In genomic region chr11:30249452-30250016, GRCm38 (mm10) we compare ENCODE assay signal across 23 mouse cellular contexts. TPM values are rescaled to one million over a fixed set of nuclear protein-coding genes. Genes with fewer than 3 reads are reported as not detected.
DNase-seq lines count a peak whose midpoint lies in the region; ATAC-seq and TF ChIP-seq lines count a peak whose summit lies in the region.
"Had no signal": no experiment of that assay in that cellular context is flagged by ENCODE, and none has a peak within 500 bp of the region (broad histone marks: within the 10 kb centered on the region; RNA-seq: fewer than 3 reads in every experiment).

No protein-coding gene starts in this region.

- H3K36me3 ChIP-seq in heart, embryonic 10.5 days: peaks cover 6% of the 10 kb centered on the region; the same call in 1 of the 2 replicates
- H3K36me3 ChIP-seq in heart, embryonic 15.5 days: 0 out of 2 replicates have a peak, but pooled peaks cover 7% of the 10 kb centered on the region
- H3K36me3 ChIP-seq in CH12.LX (replicated peaks in 1 of 2; ENCODE audit: control insufficient read depth in 1 of 2, insufficient read depth in 1 of 2, low read length in 1 of 2) (no peaks in the 10 kb centered on the region), MEL (ENCODE audit: control insufficient read depth in 1 of 2, insufficient read depth in 2 of 2, low read length in 2 of 2) (peaks cover 0 to 12% of the 10 kb centered on the region in 2 experiments; a peak in 2 of 4 replicates)
- H3K36me3 ChIP-seq: hindbrain, embryonic 10.5 days; hindbrain, embryonic 15.5 days; intestine, embryonic 15.5 days had no signal

- no peak for TF ChIP-seq CTCF in CH12.LX (conservative IDR thresholded peaks at IDR 0.05 in 1 of 2, IDR thresholded peaks at IDR 0.05 in 1 of 2; ENCODE audit: low read depth in 2 of 2, low read length in 2 of 2)
- no peak for TF ChIP-seq CTCF in MEL (IDR thresholded peaks at IDR 0.05 in 2 of 3, conservative IDR thresholded peaks at IDR 0.05 in 1 of 3; ENCODE audit: control insufficient read depth in 1 of 3, insufficient read depth in 1 of 3, low read depth in 2 of 3, low read length in 3 of 3, poor library complexity in 1 of 3, severe bottlenecking in 1 of 3)

- H3K79me2 ChIP-seq in CH12.LX (replicated peaks; ENCODE audit: control insufficient read depth, extremely low read depth, insufficient read depth, poor library complexity, severe bottlenecking) (no peaks in the 10 kb centered on the region), MEL (ENCODE audit: control insufficient read depth, insufficient read depth, low read length, poor library complexity) (no peaks in the 10 kb centered on the region)

- WGBS in heart, embryonic 10.5 days: 37% methylated on average over 4 of the region's 4 CpGs
- 39% methylated on average over 4 of the region's 4 CpGs for WGBS in heart, embryonic 15.5 days

- no peak overlapping the region for H3K4me3 ChIP-seq in heart, embryonic 10.5 days
- H3K4me3 ChIP-seq in heart, embryonic 15.5 days: no peak overlapping the region
- H3K4me3 ChIP-seq in CH12.LX (replicated peaks in 1 of 3; ENCODE audit: low read depth in 2 of 3, low read length in 2 of 3, poor library complexity in 1 of 3) (no peak overlapping the region), MEL (ENCODE audit: control insufficient read depth in 1 of 2, insufficient read depth in 1 of 2, low read depth in 2 of 2, low read length in 2 of 2) (no peak overlapping the region)
- H3K4me3 ChIP-seq: erythroblast, embryonic 14.5 days; hindbrain, embryonic 10.5 days; hindbrain, embryonic 15.5 days; intestine, embryonic 15.5 days had no signal

- no peak for TF ChIP-seq POLR2A in CH12.LX (IDR thresholded peaks at IDR 0.05; ENCODE audit: low read depth, low read length)
- no peak for TF ChIP-seq POLR2A in MEL (IDR thresholded peaks at IDR 0.05; ENCODE audit: control insufficient read depth in 1 of 2, insufficient read depth in 1 of 2, low read depth in 1 of 2, low read length in 2 of 2, poor library complexity in 1 of 2)

- no peaks in the 10 kb centered on the region for H3K9me3 ChIP-seq in heart, embryonic 10.5 days
- no peaks in the 10 kb centered on the region for H3K9me3 ChIP-seq in heart, embryonic 15.5 days (replicated peaks)
- H3K9me3 ChIP-seq in CH12.LX (replicated peaks; ENCODE audit: low read length) (no peaks in the 10 kb centered on the region), MEL (replicated peaks; ENCODE audit: insufficient read depth, low read length) (no peaks in the 10 kb centered on the region)
- H3K9me3 ChIP-seq: hindbrain, embryonic 10.5 days; hindbrain, embryonic 15.5 days; intestine, embryonic 15.5 days had no signal

- peak; percentile 79 for DNase-seq in heart, embryonic 10.5 days (ENCODE audit: low spot score)
- DNase-seq in heart, postnatal 25 days (ENCODE audit: low spot score): no peak
- no peak for DNase-seq in heart, postnatal 14 days
- DNase-seq in CH12.LX (ENCODE audit: extremely low read depth): no peak
- DNase-seq in MEL (ENCODE audit: low read depth, low spot score): peak; percentile 27
- DNase-seq: adrenal gland, adult 8-10 months; B cell, adult 2 months; cerebellum, adult 2 months; cerebellum, postnatal 14 days; kidney, adult 2 months; kidney, postnatal 36 days; layer of hippocampus, postnatal 36 days; liver; lung, adult 2 months; lung, postnatal 10 days; midbrain, embryonic 14.5 days; thymus, postnatal 4 days had no signal

- no peak for TF ChIP-seq EP300 in CH12.LX (IDR thresholded peaks at IDR 0.05; ENCODE audit: low read length)
- peak; percentile 46 to 61; a peak in 2 of 4 replicates for TF ChIP-seq EP300 in MEL (IDR thresholded peaks at IDR 0.05; ENCODE audit: low read depth in 1 of 2, low read length in 2 of 2)

- in situ Hi-C loops in CH12.LX (cut with MboI; ENCODE audit: low pct_ligation_motif_present, low pct_unique_long_range_greater_than_20kb, low sequenced_read_pairs): loop anchor here (25.0 kb wide), 1 partner anchor 538 kb away; no protein-coding TSS in a partner anchor

- ATAC-seq in heart, embryonic 15.5 days (replicated peaks; ENCODE audit: insufficient number of reproducible peaks, insufficient read depth, low FRiP score, low read depth): peak; percentile 77
- ATAC-seq: intestine, embryonic 15.5 days had no signal

- H3K9ac ChIP-seq in heart, embryonic 15.5 days: no peak overlapping the region
- H3K9ac ChIP-seq in CH12.LX (ENCODE audit: insufficient read depth, low read depth): no peak overlapping the region
- no peak overlapping the region for H3K9ac ChIP-seq in MEL (ENCODE audit: control insufficient read depth, low read depth, low read length, poor library complexity, severe bottlenecking)
- H3K9ac ChIP-seq: hindbrain, embryonic 15.5 days; intestine, embryonic 15.5 days; liver, embryonic 14.5 days had no signal

- no peak overlapping the region for H3K4me2 ChIP-seq in heart, embryonic 15.5 days
- H3K4me2 ChIP-seq in CH12.LX (ENCODE audit: insufficient read depth, low read depth, poor library complexity, severe bottlenecking): no peak overlapping the region
- H3K4me2 ChIP-seq: hindbrain, embryonic 15.5 days; intestine, embryonic 15.5 days had no signal

- dilution Hi-C loops in CH12.LX (cut with MboI; ENCODE audit: extremely low pct_ligation_motif_present, extremely low pct_unique_long_range_greater_than_20kb, low sequenced_read_pairs): no loop called here

- TF ChIP-seq RAD21 in CH12.LX (IDR thresholded peaks at IDR 0.05; ENCODE audit: low read depth, low read length): no peak
- no peak for TF ChIP-seq RAD21 in MEL (IDR thresholded peaks at IDR 0.05; ENCODE audit: low read depth, low read length)

- H3K27me3 ChIP-seq in heart, embryonic 10.5 days (ENCODE audit: insufficient read depth, poor library complexity, severe bottlenecking): no peaks in the 10 kb centered on the region
- no peaks in the 10 kb centered on the region for H3K27me3 ChIP-seq in heart, embryonic 15.5 days
- H3K27me3 ChIP-seq in CH12.LX (replicated peaks) (no peaks in the 10 kb centered on the region), MEL (ENCODE audit: control insufficient read depth in 1 of 2, insufficient read depth in 2 of 2, low read length in 2 of 2) (no peaks in the 10 kb centered on the region)
- H3K27me3 ChIP-seq: hindbrain, embryonic 15.5 days; intestine, embryonic 15.5 days had no signal

- peak overlapping the region; percentile 13; the same call in 1 of the 2 replicates for H3K27ac ChIP-seq in heart, embryonic 10.5 days
- H3K27ac ChIP-seq in heart, embryonic 15.5 days: peak overlapping the region; percentile 50
- no peak overlapping the region for H3K27ac ChIP-seq in CH12.LX (ENCODE audit: insufficient read depth, low read depth)
- H3K27ac ChIP-seq in MEL (ENCODE audit: control insufficient read depth, low read depth, low read length): no peak overlapping the region
- H3K27ac ChIP-seq: hindbrain, embryonic 10.5 days; hindbrain, embryonic 15.5 days; intestine, embryonic 15.5 days; liver, embryonic 14.5 days had no signal

- intact Hi-C loops in heart, postnatal 25 days (cut with DNase I): no loop called here
- intact Hi-C loops in heart, postnatal 14 days (cut with DNase I): no loop called here

- peaks cover 66% of the 10 kb centered on the region for H3K4me1 ChIP-seq in heart, embryonic 10.5 days
- peaks cover 63% of the 10 kb centered on the region for H3K4me1 ChIP-seq in heart, embryonic 15.5 days (replicated peaks)
- no peaks in the 10 kb centered on the region for H3K4me1 ChIP-seq in CH12.LX (ENCODE audit: control insufficient read depth in 1 of 2, insufficient read depth in 2 of 2)
- peaks cover 3 to 23% of the 10 kb centered on the region in 2 experiments; a peak in 3 of 4 replicates for H3K4me1 ChIP-seq in MEL (ENCODE audit: control insufficient read depth in 1 of 2, insufficient read depth in 2 of 2, low read length in 2 of 2)
- H3K4me1 ChIP-seq: hindbrain, embryonic 10.5 days had no signal

TF ChIP-seq in CH12.LX, 34 proteins besides CTCF, POLR2A, EP300 and RAD21:
- TF ChIP-seq MEF2A (IDR thresholded peaks at IDR 0.05; ENCODE audit: borderline replicate concordance, low read depth, low read length) (no peak), TBP (conservative IDR thresholded peaks at IDR 0.05; ENCODE audit: low read depth, low read length) (no peak), MYC (IDR thresholded peaks at IDR 0.05; ENCODE audit: low read depth, low read length) (0 out of 2 replicates have a peak, but pooled peaks have one; percentile 21)
TF ChIP-seq in CH12.LX: peak in this region for 1.

TF ChIP-seq in MEL, 35 proteins besides CTCF, POLR2A, EP300 and RAD21:
- no peak for TF ChIP-seq SMC3 (IDR thresholded peaks at IDR 0.05; ENCODE audit: low read depth, low read length)
- TF ChIP-seq MAFK (IDR thresholded peaks at IDR 0.05; ENCODE audit: borderline replicate concordance, low read depth, low read length): no peak
- TF ChIP-seq MAX (IDR thresholded peaks at IDR 0.05; ENCODE audit: low read length): peak; percentile 51; the same call in 1 of the 2 replicates
- TF ChIP-seq CHD1 (IDR thresholded peaks at IDR 0.05; ENCODE audit: low read depth, low read length): no peak
- TF ChIP-seq GATA1 (IDR thresholded peaks at IDR 0.05; ENCODE audit: low read depth, low read length): peak; percentile 51; the same call in 1 of the 2 replicates
- peak; percentile 44; the same call in 1 of the 2 replicates for TF ChIP-seq TCF12 (IDR thresholded peaks at IDR 0.05; ENCODE audit: low read depth, low read length)
- no peak for TF ChIP-seq HCFC1 (IDR thresholded peaks at IDR 0.05; ENCODE audit: low read depth, low read length)
- TF ChIP-seq ETS1 (IDR thresholded peaks at IDR 0.05; ENCODE audit: low read depth, low read length): no peak

RNA-seq across cellular contexts. Expression of gene Sptbn1, which starts 18.4 kb away (rescaled TPM):
- 115 and 137 TPM in 2 replicates for polyA plus RNA-seq in heart, embryonic 10.5 days (2016; fragmentation: Nextera tagmentation; extraction: Ambion mirVana)
- 100 to 1,000 TPM; 487 to 529 TPM for total RNA-seq in heart, postnatal 25 days (2021)
- 159 and 163 TPM in 2 replicates for polyA plus RNA-seq in heart, embryonic 15.5 days (2015; fragmentation: Nextera tagmentation; extraction: Ambion mirVana)
- total RNA-seq in heart, postnatal 14 days (2021): 100 to 1,000 TPM; 509 to 527 TPM
- total RNA-seq in CH12.LX (2012; rRNA removed) (42.1 and 43.7 TPM in 2 replicates), CH12.LX (2014; rRNA removed) (36.5 and 38.2 TPM in 2 replicates), MEL (2012; rRNA removed) (14.6 and 20.0 TPM in 2 replicates)
- polyA plus RNA-seq in CH12.LX (2012; ENCODE audit: insufficient read length, low read depth) (52.0 and 54.7 TPM in 2 replicates), MEL (2012; ENCODE audit: insufficient read depth in 1 of 2, insufficient read length in 2 of 2, low read depth in 1 of 2, low replicate concordance in 2 of 2, missing spikeins in 1 of 2) (10 to 100 TPM in 1 of 2 experiments, not detected in 1; 20.2 TPM)

Comparison
In these comparisons a context has a peak if more than half of its experiments do, and no peak if none do; other contexts are left out.
1. DNase-seq: peak in heart, embryonic 10.5 days (single experiment) and MEL (single experiment); none in heart, postnatal 25 days (single experiment), heart, postnatal 14 days (0 of 2) and CH12.LX (single experiment).
2. H3K27ac ChIP-seq: peak in heart, embryonic 10.5 days (single experiment) and heart, embryonic 15.5 days (single experiment); none in CH12.LX (single experiment) and MEL (single experiment).
3. RNA of gene Sptbn1, which starts 18.4 kb away (total RNA-seq): 487 to 529 TPM in heart, postnatal 25 days and 509 to 527 TPM in heart, postnatal 14 days; 36.5 to 43.7 TPM in CH12.LX and 14.6 to 20.0 TPM in MEL; every median in the first group is over 10 times any median in the second.